Mouse (Mus musculus) MEL (cell line): Measurements from ENCODE around the gene Cdkn1b. TPM values are rescaled to one million over a fixed set of nuclear protein-coding genes. Genes with fewer than 3 reads are reported as not detected.

ENCODE experiments used
- DNase-seq: peaks from one replicate; pipeline ENCODE4 v3.0.0; 2011; ENCODE audit warnings: low read depth, low spot score
- H3K27ac ChIP-seq: 2 replicates; pipeline ENCODE4 v1.5.1; 2012; ENCODE audit warnings: low read depth, mild to moderate bottlenecking, control low read depth, low read length, moderate library complexity; ENCODE audit not compliant: control insufficient read depth
- H3K27me3 ChIP-seq, 2 experiments: fragments of 150-350 bp in 1 of 2; sonication (generic) in 1 of 2; 2 replicates each; pipeline ENCODE4 v1.6.1; 2012; ENCODE audit warnings: low read length in 2 of 2, mild to moderate bottlenecking in 2 of 2, improper control_type of control experiment in 1 of 2, moderate library complexity in 1 of 2; ENCODE audit not compliant: insufficient read depth in 2 of 2, control insufficient read depth in 1 of 2
- H3K36me3 ChIP-seq, 2 experiments: 2 replicates each; pipeline ENCODE4 v1.6.1; 2012 to 2014; ENCODE audit warnings: low read length in 2 of 2, improper control_type of control experiment in 1 of 2, inconsistent platforms in 1 of 2, mild to moderate bottlenecking in 1 of 2; ENCODE audit not compliant: insufficient read depth in 2 of 2, control insufficient read depth in 1 of 2
- H3K4me1 ChIP-seq, 2 experiments: fragments of 150-350 bp in 1 of 2; sonication (generic) in 1 of 2; 2 replicates each; pipeline ENCODE4 v1.6.1; 2012; ENCODE audit warnings: low read length in 2 of 2, improper control_type of control experiment in 1 of 2, mild to moderate bottlenecking in 1 of 2; ENCODE audit not compliant: insufficient read depth in 2 of 2, control insufficient read depth in 1 of 2
- H3K4me3 ChIP-seq, 2 experiments: fragments of 150-350 bp in 1 of 2; sonication (generic) in 1 of 2; 2 replicates each; pipeline ENCODE4 v1.5.1; 2012; ENCODE audit warnings: low read depth in 2 of 2, low read length in 2 of 2, mild to moderate bottlenecking in 2 of 2, moderate library complexity in 2 of 2, control low read depth in 1 of 2, improper control_type of control experiment in 1 of 2; ENCODE audit not compliant: control insufficient read depth in 1 of 2, insufficient read depth in 1 of 2
- H3K79me2 ChIP-seq: 2 replicates; pipeline ENCODE4 v1.6.1; 2012; ENCODE audit warnings: mild to moderate bottlenecking, low read length, moderate library complexity; ENCODE audit not compliant: control insufficient read depth, poor library complexity, insufficient read depth
- H3K9ac ChIP-seq: 2 replicates; pipeline ENCODE4 v1.6.1; 2012; ENCODE audit warnings: low read depth, mild to moderate bottlenecking, control low read depth, low read length, moderate library complexity; ENCODE audit not compliant: control insufficient read depth, poor library complexity, severe bottlenecking
- H3K9me3 ChIP-seq: fragments of 150-350 bp; sonication (generic); replicated peaks from 2 replicates; pipeline ENCODE4 v1.6.1; 2012; ENCODE audit warnings: mild to moderate bottlenecking, low read length, improper control_type of control experiment, moderate library complexity; ENCODE audit not compliant: insufficient read depth
- CHD2 ChIP-seq: IDR thresholded peaks from 2 replicates; pipeline ENCODE4 v1.6.1; 2011; ENCODE audit warnings: low read length, improper control_type of control experiment
- EP300 ChIP-seq, 2 experiments: IDR thresholded peaks; 2 replicates each; pipeline ENCODE4 v1.6.1; 2011; ENCODE audit warnings: improper control_type of control experiment in 2 of 2, low read length in 2 of 2, low read depth in 1 of 2, mild to moderate bottlenecking in 1 of 2
- GABPA ChIP-seq: IDR thresholded peaks from 2 replicates; pipeline ENCODE4 v1.6.1; 2012; ENCODE audit warnings: low read depth, mild to moderate bottlenecking, inconsistent platforms, low read length, improper control_type of control experiment, moderate library complexity
- GATA1 ChIP-seq: IDR thresholded peaks from 2 replicates; pipeline ENCODE4 v1.6.1; 2011; ENCODE audit warnings: low read depth, low read length, improper control_type of control experiment
- HCFC1 ChIP-seq: IDR thresholded peaks from 2 replicates; pipeline ENCODE4 v1.6.1; 2012; ENCODE audit warnings: low read depth, mild to moderate bottlenecking, inconsistent platforms, low read length, improper control_type of control experiment, moderate library complexity
- JUND ChIP-seq: IDR thresholded peaks from 2 replicates; pipeline ENCODE4 v1.6.1; 2011; ENCODE audit warnings: low read depth, mild to moderate bottlenecking, improper control_type of control experiment, low read length
- KAT2A ChIP-seq: conservative IDR thresholded peaks from 2 replicates; pipeline ENCODE4 v1.6.1; 2012; ENCODE audit warnings: low read depth, low read length, improper control_type of control experiment, inconsistent platforms
- MAFK ChIP-seq: IDR thresholded peaks from 2 replicates; pipeline ENCODE4 v1.6.1; 2011; ENCODE audit warnings: low read depth, mild to moderate bottlenecking, low read length, improper control_type of control experiment, borderline replicate concordance
- MAX ChIP-seq: IDR thresholded peaks from 2 replicates; pipeline ENCODE4 v1.6.1; 2011; ENCODE audit warnings: low read length, improper control_type of control experiment
- MAZ ChIP-seq: IDR thresholded peaks from 2 replicates; pipeline ENCODE4 v1.6.1; 2012; ENCODE audit warnings: low read depth, mild to moderate bottlenecking, inconsistent platforms, low read length, improper control_type of control experiment
- MYB ChIP-seq: IDR thresholded peaks from 2 replicates; pipeline ENCODE4 v1.6.1; 2011; ENCODE audit warnings: mild to moderate bottlenecking, low read depth, low read length, improper control_type of control experiment
- POLR2AphosphoS2 ChIP-seq: IDR thresholded peaks from 2 replicates; pipeline ENCODE4 v1.6.1; 2011; ENCODE audit warnings: low read length, improper control_type of control experiment
- RAD21 ChIP-seq: IDR thresholded peaks from 2 replicates; pipeline ENCODE4 v1.6.1; 2011; ENCODE audit warnings: mild to moderate bottlenecking, low read depth, low read length, improper control_type of control experiment
- RCOR1 ChIP-seq: IDR thresholded peaks from 2 replicates; pipeline ENCODE4 v1.6.1; 2012; ENCODE audit warnings: low read depth, mild to moderate bottlenecking, inconsistent platforms, low read length, improper control_type of control experiment
- TAL1 ChIP-seq: IDR thresholded peaks from 2 replicates; pipeline ENCODE4 v1.6.1; 2012; ENCODE audit warnings: mild to moderate bottlenecking, inconsistent platforms, low read length, moderate library complexity, mixed read lengths
- TCF12 ChIP-seq: IDR thresholded peaks from 2 replicates; pipeline ENCODE4 v1.6.1; 2014; ENCODE audit warnings: low read depth, mild to moderate bottlenecking, inconsistent platforms, low read length, improper control_type of control experiment, moderate library complexity
- UBTF ChIP-seq: IDR thresholded peaks from 2 replicates; pipeline ENCODE4 v1.6.1; 2012; ENCODE audit warnings: low read depth, mild to moderate bottlenecking, inconsistent platforms, low read length, improper control_type of control experiment, moderate library complexity, borderline replicate concordance; ENCODE audit not compliant: insufficient read depth
- ZNF384 ChIP-seq: IDR thresholded peaks from 2 replicates; pipeline ENCODE4 v1.6.1; 2012; ENCODE audit warnings: low read depth, mild to moderate bottlenecking, inconsistent platforms, low read length, improper control_type of control experiment
- polyA plus RNA-seq, 2 experiments: library from polyadenylated mRNA; stranded (reverse) in 1 of 2; unstranded in 1 of 2; fragments of >175 nt in 1 of 2; fragments of >200 nt in 1 of 2; gene quantifications; 2 replicates each; pipeline versions ENCODE4 v1.2.1 to v1.2.4; 2012; ENCODE audit warnings: low replicate concordance in 2 of 2, low read depth in 1 of 2; ENCODE audit not compliant: insufficient read length in 2 of 2, insufficient read depth in 1 of 2, missing spikeins in 1 of 2
- total RNA-seq: library from RNA; depleted of rRNA; stranded (reverse); fragments of 300-350 nt; gene quantifications from 2 replicates; pipeline ENCODE4 v1.2.3, GENCODE M21; 2012

Gene Cdkn1b
- total and polyA plus RNA-seq, 3 experiments: 7.7 to 21.2 TPM; not detected in 1

DNA sequence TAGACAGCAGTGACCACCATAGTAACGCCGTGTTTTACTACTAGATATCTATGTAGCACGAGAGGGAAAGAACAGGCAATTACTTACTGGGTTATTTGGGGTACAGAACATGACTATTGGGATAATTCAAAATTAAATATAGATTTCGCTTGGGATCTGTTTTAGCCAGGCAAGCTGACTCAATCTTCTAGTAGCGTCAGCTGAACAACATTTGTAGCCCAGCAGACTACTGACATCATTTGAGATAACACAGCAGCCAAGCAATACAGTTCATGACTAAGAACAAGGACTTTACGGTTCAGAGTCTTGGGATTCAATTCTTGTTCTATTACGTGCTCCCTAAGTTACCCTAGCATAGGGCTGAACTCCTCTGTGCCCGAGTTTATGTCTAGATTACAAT is 33.7 kb upstream of the Cdkn1b start:
- Histone ChIP-seq H3K4me1 (no peaks in the 10 kb centered on the region; a peak in 1 of 4 replicates), H3K79me2 (no peaks in the 10 kb centered on the region), H3K27ac (no peak overlapping the region)
- DNase-seq: no peak
- TF ChIP-seq MYB (no peak), KAT2A (no peak), EP300 (IDR thresholded peaks at IDR 0.05; ENCODE audit: low read depth in 1 of 2, low read length in 2 of 2) (no peak), CHD2 (no peak), GATA1 (no peak), JUND (no peak), HCFC1 (no peak), UBTF (no peak), RAD21 (no peak), GABPA (no peak), TAL1 (no peak), MAX (no peak), RCOR1 (no peak), TCF12 (no peak)
- TF ChIP-seq, all 39 proteins: peak for 0
- peaks cover 0 to 3% of the 10 kb centered on the region in 2 experiments; a peak in 2 of 4 replicates for H3K36me3 ChIP-seq
- H3K9ac ChIP-seq: no peak overlapping the region
- no peak overlapping the region for H3K4me3 ChIP-seq
- no peaks in the 10 kb centered on the region for H3K27me3 ChIP-seq
- H3K9me3 ChIP-seq: no peaks in the 10 kb centered on the region

- TF ChIP-seq MAZ (no peak), MAX (no peak), MAFK (no peak), TAL1 (no peak), ZNF384 (no peak), KAT2A (no peak), POLR2AphosphoS2 (no peak), RCOR1 (no peak)
- Histone ChIP-seq H3K9ac (no peak overlapping the region), H3K27ac (no peak overlapping the region)
Observed at GRCm38 (mm10) chr6:134887008-134887407, 33.2 kb upstream of the Cdkn1b start.

More at GRCm38 (mm10) chr6:134887008-134887407, 33.2 kb upstream of the Cdkn1b start:
- no peak overlapping the region for H3K4me3 ChIP-seq
- no peaks in the 10 kb centered on the region for H3K79me2 ChIP-seq
- peaks cover 0 to 3% of the 10 kb centered on the region in 2 experiments; a peak in 2 of 4 replicates for H3K36me3 ChIP-seq
- no peaks in the 10 kb centered on the region for H3K9me3 ChIP-seq
- peaks cover 2 to 4% of the 10 kb centered on the region in 2 experiments; a peak in 2 of 4 replicates for H3K4me1 ChIP-seq
- H3K27me3 ChIP-seq: no peaks in the 10 kb centered on the region
- no peak for DNase-seq
